Mouse (Mus musculus) kidney, adult 11 months (tissue): ENCODE data around the gene Cyp2ab1.

ENCODE experiments used
- DNase-seq: peaks from one replicate; pipeline ENCODE4 v3.0.0; 2022

The Cyp2ab1 gene

GRCm38 (mm10) chr16:20265089-20265488 is 60.1 kb downstream of the Cyp2ab1 start:
- DNase-seq, result no peak
